Mouse (Mus musculus) midbrain, embryonic 11.5 days (tissue): ENCODE results near the gene Med31. TPM values are rescaled to one million over a fixed set of nuclear protein-coding genes. Genes with fewer than 3 reads are reported as not detected.

Experiments used
- ATAC-seq: fragments of 200-750 bp; cut with Nextera tagmentation; 2 replicates; pipeline ENCODE4 v1.8.0; 2017; ENCODE audit warnings: moderate TSS enrichment, moderate library complexity; ENCODE audit not compliant: low FRiP score
- DNase-seq: peaks from one replicate; pipeline ENCODE4 v3.0.0; 2015; ENCODE audit warnings: low spot score; ENCODE audit errors: missing footprints
- H3K27ac ChIP-seq: fragments of 300-500 bp; sonication (generic); 2 replicates; pipeline ENCODE4 v1.5.1; 2014; ENCODE audit warnings: low read depth, low read length
- H3K27me3 ChIP-seq: fragments of 300-500 bp; sonication (generic); 2 replicates; pipeline ENCODE4 v1.6.1; 2014; ENCODE audit warnings: mild to moderate bottlenecking, low read length, moderate library complexity, mixed read lengths; ENCODE audit not compliant: control insufficient read depth, insufficient read depth
- H3K36me3 ChIP-seq: fragments of 300-500 bp; sonication (generic); 2 replicates; pipeline ENCODE4 v1.6.1; 2014; ENCODE audit warnings: mild to moderate bottlenecking, low read length, moderate library complexity, mixed read lengths; ENCODE audit not compliant: control insufficient read depth, insufficient read depth
- H3K4me1 ChIP-seq: fragments of 300-500 bp; sonication (generic); 2 replicates; pipeline ENCODE4 v1.6.1; 2014; ENCODE audit warnings: low read length; ENCODE audit not compliant: control insufficient read depth, insufficient read depth
- H3K4me2 ChIP-seq: fragments of 300-500 bp; sonication (generic); 2 replicates; pipeline ENCODE4 v1.6.1; 2014; ENCODE audit warnings: mild to moderate bottlenecking, moderate library complexity
- H3K4me3 ChIP-seq: fragments of 300-500 bp; sonication (generic); 2 replicates; pipeline ENCODE4 v1.5.1; 2014; ENCODE audit warnings: low read depth, low read length
- H3K9ac ChIP-seq: fragments of 300-500 bp; sonication (generic); 2 replicates; pipeline ENCODE4 v1.6.1; 2014; ENCODE audit warnings: low read length
- H3K9me3 ChIP-seq: fragments of 300-500 bp; sonication (generic); 2 replicates; pipeline ENCODE4 v1.6.1; 2016; ENCODE audit warnings: low read length; ENCODE audit not compliant: control insufficient read depth
- WGBS: fragments of 180-500 bp; shearing (Covaris S2); extraction: QIAGEN DNeasy Blood & Tissue Kit; methylation state at CpG from one replicate; pipeline ENCODE4 v1.1.7; 2014; 5-methylcytosine and 5-hydroxymethylcytosine counted together
- polyA plus RNA-seq: library from polyadenylated mRNA; unstranded; fragments of >200 nt; fragmentation: Nextera tagmentation; extraction: Ambion mirVana; gene quantifications from 2 replicates; pipeline ENCODE4 v1.2.1, GENCODE M21; 2014

The Med31 gene
- polyA plus RNA-seq, 1 experiment from 2014 or later, result 56.7 TPM

- Histone ChIP-seq H3K4me2 (no peak overlapping the region), H3K4me1 (peaks cover 2% of the 10 kb centered on the region; the same call in 1 of the 2 replicates), H3K36me3 (no peaks in the 10 kb centered on the region), H3K4me3 (no peak overlapping the region), H3K9me3 (no peaks in the 10 kb centered on the region), H3K27ac (no peak overlapping the region), H3K27me3 (no peaks in the 10 kb centered on the region), H3K9ac (no peak overlapping the region)
- no peak for ATAC-seq
- DNase-seq, result no peak
- 87% methylated on average over 6 of the region's 6 CpGs for WGBS
Measured at GRCm38 (mm10) chr11:72226901-72227300, 11.5 kb upstream of the Med31 start.

- ATAC-seq (no peak), DNase-seq (no peak)
- H3K36me3 ChIP-seq, result no peaks in the 10 kb centered on the region
- no peak overlapping the region for H3K4me3 ChIP-seq
- H3K9ac ChIP-seq, result no peak overlapping the region
- 64% methylated on average over 10 of the region's 10 CpGs for WGBS
- H3K4me2 ChIP-seq, result no peak overlapping the region; the same call in 1 of the 2 replicates
- no peak overlapping the region for H3K27ac ChIP-seq
- H3K4me1 ChIP-seq, result peaks cover 2% of the 10 kb centered on the region; the same call in 1 of the 2 replicates
- H3K9me3 ChIP-seq, result no peaks in the 10 kb centered on the region
- H3K27me3 ChIP-seq, result no peaks in the 10 kb centered on the region
Measured at GRCm38 (mm10) chr11:72226020-72226791, 10.8 kb upstream of the Med31 start.

- Histone ChIP-seq H3K4me2 (no peak overlapping the region), H3K9ac (no peak overlapping the region), H3K4me1 (peaks cover 2% of the 10 kb centered on the region; the same call in 1 of the 2 replicates), H3K4me3 (no peak overlapping the region), H3K36me3 (no peaks in the 10 kb centered on the region), H3K27me3 (no peaks in the 10 kb centered on the region), H3K9me3 (no peaks in the 10 kb centered on the region), H3K27ac (no peak overlapping the region)
- ATAC-seq, result peak; percentile 50; the same call in 1 of the 2 replicates
- 17% methylated on average over 5 of the region's 5 CpGs for WGBS
- DNase-seq, result peak; percentile 97
Measured at GRCm38 (mm10) chr11:72224865-72225264, 9.5 kb upstream of the Med31 start.

- no peaks in the 10 kb centered on the region for H3K36me3 ChIP-seq
- 86% methylated on average over 4 of the region's 4 CpGs for WGBS
Measured at GRCm38 (mm10) chr11:72223414-72223813, 8.0 kb upstream of the Med31 start.

GRCm38 (mm10) chr11:72221278-72221677 is 5.9 kb upstream of the Med31 start:
- DNase-seq, result peak; percentile 95
- Histone ChIP-seq H3K36me3 (no peaks in the 10 kb centered on the region), H3K4me2 (no peak overlapping the region), H3K9ac (no peak overlapping the region), H3K4me3 (no peak overlapping the region), H3K4me1 (peaks cover 5% of the 10 kb centered on the region; the same call in 1 of the 2 replicates), H3K27ac (no peak overlapping the region), H3K27me3 (no peaks in the 10 kb centered on the region), H3K9me3 (no peaks in the 10 kb centered on the region)
- 16% methylated on average over 6 of the region's 6 CpGs for WGBS
- no peak for ATAC-seq

More at GRCm38 (mm10) chr11:72223414-72223813, 8.0 kb upstream of the Med31 start:
- Histone ChIP-seq H3K4me1 (peaks cover 2% of the 10 kb centered on the region; the same call in 1 of the 2 replicates), H3K27ac (no peak overlapping the region), H3K9ac (no peak overlapping the region), H3K27me3 (no peaks in the 10 kb centered on the region), H3K4me2 (no peak overlapping the region), H3K9me3 (no peaks in the 10 kb centered on the region), H3K4me3 (no peak overlapping the region)
- ATAC-seq (no peak), DNase-seq (no peak)

GRCm38 (mm10) chr11:72217116-72217515 is 1.7 kb upstream of the Med31 start:
- Histone ChIP-seq H3K27ac (no peak overlapping the region), H3K27me3 (no peaks in the 10 kb centered on the region), H3K4me3 (no peak overlapping the region), H3K36me3 (no peaks in the 10 kb centered on the region), H3K4me1 (peaks cover 18% of the 10 kb centered on the region), H3K9ac (no peak overlapping the region), H3K9me3 (no peaks in the 10 kb centered on the region), H3K4me2 (no peak overlapping the region)
- ATAC-seq (no peak), DNase-seq (no peak)
- WGBS, result 91% methylated on average over 5 of the region's 5 CpGs

- WGBS, result 1% methylated on average over 50 of the region's 51 CpGs
- peak; percentile 100 for DNase-seq
- peak overlapping the region; percentile 99 for H3K4me2 ChIP-seq
- no peaks in the 10 kb centered on the region for H3K27me3 ChIP-seq
- H3K4me3 ChIP-seq, result peak overlapping the region; percentile 83
- peak; percentile 98 for ATAC-seq
- peak overlapping the region; percentile 83 for H3K9ac ChIP-seq
- peak overlapping the region; percentile 59 for H3K27ac ChIP-seq
- H3K4me1 ChIP-seq, result peaks cover 18% of the 10 kb centered on the region
- H3K9me3 ChIP-seq, result no peaks in the 10 kb centered on the region
- H3K36me3 ChIP-seq, result no peaks in the 10 kb centered on the region; the same call in 1 of the 2 replicates
Measured at GRCm38 (mm10) chr11:72214591-72215409, 592 bp downstream of the Med31 start.

GRCm38 (mm10) chr11:72207834-72208377 is 7.5 kb downstream of the Med31 start:
- H3K4me3 ChIP-seq, result peak overlapping the region; percentile 72
- 24% methylated on average over 17 of the region's 17 CpGs for WGBS
- H3K4me1 ChIP-seq, result peaks cover 24% of the 10 kb centered on the region
- DNase-seq, result no peak
- no peak for ATAC-seq
- peak overlapping the region; percentile 91 for H3K4me2 ChIP-seq
- no peaks in the 10 kb centered on the region; the same call in 1 of the 2 replicates for H3K36me3 ChIP-seq
- H3K27me3 ChIP-seq, result no peaks in the 10 kb centered on the region
- peak overlapping the region; percentile 83 for H3K9ac ChIP-seq
- H3K9me3 ChIP-seq, result no peaks in the 10 kb centered on the region
- H3K27ac ChIP-seq, result no peak overlapping the region
